Mouse (Mus musculus): ENCODE results near the gene Pde9a.
A peak's percentile ranks its signal among the peaks of the same experiment; 100 is the strongest.

Pde9a gene

GRCm38 (mm10) chr17:31519344-31519945 is 133.4 kb downstream of the Pde9a start:
- DNase-seq: no peak

- peak; percentile 100 for DNase-seq
Observed at GRCm38 (mm10) chr17:31519946-31520838, 134.2 kb downstream of the Pde9a start, which contains the start of the genes Wdr4 and Ndufv3. Gene Wdr4, minus strand, starts transcription at chr17:31519980. Gene Ndufv3, plus strand, starts transcription at chr17:31520115.

GRCm38 (mm10) chr17:31520895-31521294 is 134.9 kb downstream of the Pde9a start:
- peak; percentile 73 for DNase-seq

GRCm38 (mm10) chr17:31521948-31522347 is 135.9 kb downstream of the Pde9a start:
- DNase-seq: no peak

GRCm38 (mm10) chr17:31525114-31525513 is 139.1 kb downstream of the Pde9a start:
- DNase-seq: no peak

- no peak for DNase-seq
Observed at GRCm38 (mm10) chr17:31525816-31526215, 139.8 kb downstream of the Pde9a start.
